Mouse (Mus musculus) layer of hippocampus, adult 8-10 months (tissue): ENCODE measurements at regions not wholly inside any gene's neighbourhood (a gene's known extent, or its start where the extent isn't known, plus 50 kb on each side); places are given as distances from the start of the nearest gene placed in this dataset.

ENCODE experiments used
- DNase-seq, 2 experiments: peaks; one replicate each; pipeline ENCODE4 v3.0.0; 2022; ENCODE audit warnings: low spot score in 2 of 2

DNA sequence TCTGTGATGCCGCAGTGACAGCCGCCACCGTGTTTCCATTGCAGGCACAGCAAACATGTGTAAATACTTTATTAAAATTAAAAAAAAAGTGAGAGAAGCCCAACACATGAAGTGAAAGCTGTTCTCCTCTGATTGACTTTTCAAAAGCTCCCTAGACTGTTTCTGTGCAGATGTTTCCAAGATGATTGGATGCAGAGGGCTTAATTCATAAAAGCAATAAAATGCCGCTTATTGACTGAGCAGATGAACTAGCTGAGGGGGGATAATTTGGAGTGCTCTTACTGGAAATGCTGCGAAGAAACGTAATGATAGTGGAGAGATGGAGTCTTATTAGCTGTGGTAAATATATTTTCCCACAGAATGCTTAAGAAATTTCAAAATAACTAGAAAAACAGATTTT, 170.4 kb downstream of the Rnf144a start:
- DNase-seq = no peak

DNA sequence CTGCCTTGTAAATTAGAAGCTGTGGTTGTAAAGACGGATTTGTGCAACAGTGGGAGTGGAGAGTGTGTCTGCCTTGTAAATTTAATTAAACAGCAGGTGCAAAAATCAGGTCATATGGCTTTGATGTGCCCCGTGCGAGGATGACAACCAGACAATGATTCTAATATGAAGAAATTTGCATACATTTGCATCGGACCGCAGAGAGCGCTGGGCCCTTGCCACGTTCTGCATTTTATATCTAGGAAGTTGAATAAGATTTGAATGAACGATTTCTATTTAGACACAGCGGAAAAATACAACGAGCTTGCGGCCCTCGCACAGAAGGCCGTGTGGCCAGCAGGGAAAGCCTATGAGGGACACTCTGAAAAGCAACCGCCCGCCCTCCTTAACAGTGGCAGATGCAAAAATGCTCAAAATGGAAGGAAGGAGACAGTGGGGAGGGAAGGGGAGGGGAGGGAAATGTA, 187.5 kb downstream of the Rnf144a start:
- DNase-seq = no peak

DNA sequence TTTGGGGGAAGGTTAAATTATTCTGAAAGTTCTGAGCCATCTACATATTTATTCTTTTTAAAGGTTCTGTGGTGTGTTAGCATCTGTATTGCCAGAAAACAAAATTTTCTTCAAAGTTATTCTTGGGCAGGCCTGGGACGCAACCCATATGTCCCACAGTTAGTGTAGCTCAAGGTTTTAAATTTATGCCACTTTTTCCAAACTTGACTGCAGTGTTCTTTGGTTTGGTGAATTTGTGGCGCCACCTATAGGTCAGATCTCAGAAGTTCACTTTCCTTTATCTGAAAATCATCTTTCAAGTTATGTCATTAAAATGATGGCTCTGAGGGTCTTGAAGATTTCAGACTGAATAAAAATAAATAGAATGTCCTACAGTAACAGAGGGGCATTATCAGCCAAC, 188.7 kb downstream of the Rnf144a start:
- peak in 1 of 2 experiments; percentile 29 for DNase-seq

DNA sequence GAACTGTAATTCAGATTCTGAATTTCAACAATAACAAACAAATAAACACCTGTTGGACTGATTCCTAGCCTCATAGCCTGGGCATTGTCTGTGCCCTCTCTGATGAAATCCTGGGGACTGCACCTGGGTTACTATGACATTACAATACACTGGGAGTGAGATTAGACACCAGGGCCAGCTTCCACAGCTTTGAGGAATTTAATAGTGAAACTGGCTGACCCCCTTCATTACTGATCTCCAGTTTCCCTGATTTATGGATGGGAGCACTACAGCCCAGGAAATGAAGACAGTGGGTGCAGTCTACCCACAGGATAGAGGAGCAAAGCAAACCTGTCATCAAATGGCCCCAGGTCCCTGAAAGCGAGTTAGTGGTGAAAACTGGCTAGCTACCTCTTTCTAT, 202.6 kb downstream of the Rnf144a start:
- DNase-seq = no peak

DNA sequence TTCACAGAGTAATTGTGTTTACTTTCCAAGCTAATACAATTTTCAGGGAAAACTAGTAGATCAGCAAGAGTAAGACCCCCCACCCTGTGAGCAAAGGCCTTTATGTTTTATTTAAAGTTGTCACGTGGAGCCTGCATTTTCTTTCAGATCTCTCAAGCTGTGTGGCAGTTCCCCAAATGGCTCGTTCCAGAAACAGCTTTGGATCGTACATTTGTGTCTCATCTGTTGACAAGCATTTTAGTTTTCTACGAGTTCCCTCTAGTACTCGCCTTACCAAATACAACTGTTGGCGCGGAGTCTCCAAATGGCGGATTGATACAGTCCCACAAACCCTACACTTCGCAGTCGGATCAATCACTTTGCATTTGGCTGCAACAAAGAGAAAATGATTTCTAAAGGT, 203.6 kb downstream of the Rnf144a start:
- DNase-seq = peak in 1 of 2 experiments; percentile 13

DNA sequence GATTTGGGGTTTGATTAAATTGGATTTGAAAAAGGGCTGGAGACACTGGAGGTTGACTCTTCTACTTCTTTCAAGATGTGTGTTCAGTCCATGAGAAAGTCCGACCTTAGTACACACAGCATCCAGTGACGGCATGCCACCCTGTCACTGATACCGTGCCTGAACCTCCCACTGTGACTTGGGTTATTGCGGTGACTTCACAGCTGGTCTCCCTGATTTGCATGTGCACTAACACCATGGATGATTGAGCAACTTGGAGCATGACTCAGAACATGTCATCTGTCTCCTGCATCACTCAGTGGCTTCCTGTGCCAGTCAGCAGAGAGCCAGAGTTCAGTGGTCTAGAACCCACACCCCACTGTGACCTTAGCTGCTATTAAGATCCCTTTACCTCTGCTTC, 208.3 kb downstream of the Rnf144a start:
- DNase-seq = no peak

DNA sequence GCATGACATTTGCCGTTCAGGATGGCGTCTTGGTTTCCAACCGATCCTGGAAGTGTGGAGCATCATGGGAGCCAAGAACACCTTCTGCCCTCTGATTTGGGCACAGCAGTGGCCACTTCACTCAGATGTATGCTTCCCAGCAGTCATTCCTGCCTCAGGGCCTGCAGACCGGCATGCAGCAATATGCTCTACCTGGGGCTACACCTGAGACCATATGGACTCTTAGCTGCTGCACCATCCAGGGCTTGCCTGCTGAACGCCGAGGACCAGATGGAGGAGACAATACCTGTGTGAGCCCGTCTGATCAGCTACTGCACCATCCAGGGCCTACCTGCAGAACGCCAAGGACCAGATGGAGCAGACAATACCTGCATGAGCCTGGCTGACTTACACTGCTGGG, 209.0 kb downstream of the Rnf144a start:
- no peak for DNase-seq

DNA sequence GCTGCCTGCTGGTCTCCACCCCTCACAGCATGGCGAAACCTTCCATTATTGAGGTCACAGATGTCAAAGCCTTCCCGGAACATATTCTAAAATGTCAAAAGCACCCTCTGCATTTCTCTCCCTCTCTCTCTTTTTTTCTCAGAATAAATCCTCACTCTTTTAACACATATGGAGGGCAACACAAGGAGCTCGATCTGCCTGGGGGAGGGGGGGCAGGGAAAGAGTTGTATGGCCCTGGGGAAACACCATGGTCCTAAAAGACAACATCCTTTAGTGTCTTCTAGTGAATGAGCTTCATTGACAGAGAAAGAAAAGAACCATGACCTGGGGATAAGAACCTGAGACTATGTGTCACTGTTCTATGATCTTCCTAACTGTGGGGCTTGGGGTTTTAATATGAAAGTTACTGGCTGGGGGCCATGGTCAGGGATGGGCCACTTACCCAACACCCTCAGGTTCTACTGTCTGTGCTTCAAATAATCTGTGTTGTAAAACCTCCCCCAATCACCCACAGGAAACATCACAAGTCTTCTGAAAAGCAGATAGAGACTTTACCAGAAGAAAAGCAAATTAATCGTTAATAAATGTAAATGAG, 223.0 kb downstream of the Rnf144a start:
- DNase-seq = no peak

DNA sequence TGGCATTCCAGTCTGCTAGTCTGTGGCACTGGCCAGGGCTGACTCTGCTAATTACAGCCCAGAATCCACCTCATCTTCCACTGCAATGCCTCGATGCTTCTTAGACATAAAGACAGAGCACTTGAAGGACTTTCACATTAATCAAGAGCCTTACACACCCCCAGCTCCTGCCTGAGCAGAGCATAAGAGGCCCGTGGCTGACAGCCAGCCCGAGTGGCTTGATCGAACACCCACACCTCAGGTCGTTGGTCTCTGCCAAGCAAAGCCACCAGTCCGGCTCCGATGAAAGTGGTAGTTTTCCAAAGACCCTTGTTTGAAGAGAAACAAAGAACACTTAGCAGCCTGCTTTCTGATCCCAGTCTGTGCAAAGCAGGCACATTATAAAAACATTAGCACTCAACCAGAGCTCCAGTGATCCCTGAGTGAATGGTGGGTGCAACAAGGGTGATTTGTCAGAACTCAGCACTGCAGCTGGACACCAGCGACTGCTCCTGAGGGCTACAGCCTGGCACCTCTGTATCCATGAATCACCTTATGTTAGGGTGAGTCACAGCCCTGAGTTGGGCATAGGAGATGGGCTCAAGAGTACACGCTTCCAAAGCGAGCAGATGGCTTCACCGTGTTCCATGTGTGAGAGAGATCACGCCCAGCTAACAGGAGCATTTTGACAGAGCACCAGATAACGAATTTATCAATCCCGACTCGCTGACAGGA, 223.6 kb downstream of the Rnf144a start:
- DNase-seq = peak; percentile 67 to 72

DNA sequence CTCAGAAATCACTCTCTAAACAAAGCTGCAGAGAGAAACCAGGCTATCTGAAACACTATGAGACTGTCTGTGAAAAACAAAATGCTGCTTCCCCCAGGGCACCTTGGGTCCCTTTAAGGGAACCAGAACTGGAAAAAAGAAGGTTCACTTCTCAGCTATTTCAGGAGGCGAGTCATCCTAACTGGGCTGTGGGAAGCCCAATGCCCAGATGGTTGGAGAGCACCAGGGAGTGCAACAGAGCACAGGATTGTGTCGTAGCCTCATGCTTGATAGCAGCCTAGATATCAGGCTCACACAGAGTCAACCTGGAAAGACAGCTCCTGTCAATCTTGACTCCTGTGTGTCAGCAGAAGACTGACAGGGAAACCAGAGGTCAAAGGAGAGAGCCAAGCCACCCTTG, 226.1 kb downstream of the Rnf144a start:
- no peak for DNase-seq

DNA sequence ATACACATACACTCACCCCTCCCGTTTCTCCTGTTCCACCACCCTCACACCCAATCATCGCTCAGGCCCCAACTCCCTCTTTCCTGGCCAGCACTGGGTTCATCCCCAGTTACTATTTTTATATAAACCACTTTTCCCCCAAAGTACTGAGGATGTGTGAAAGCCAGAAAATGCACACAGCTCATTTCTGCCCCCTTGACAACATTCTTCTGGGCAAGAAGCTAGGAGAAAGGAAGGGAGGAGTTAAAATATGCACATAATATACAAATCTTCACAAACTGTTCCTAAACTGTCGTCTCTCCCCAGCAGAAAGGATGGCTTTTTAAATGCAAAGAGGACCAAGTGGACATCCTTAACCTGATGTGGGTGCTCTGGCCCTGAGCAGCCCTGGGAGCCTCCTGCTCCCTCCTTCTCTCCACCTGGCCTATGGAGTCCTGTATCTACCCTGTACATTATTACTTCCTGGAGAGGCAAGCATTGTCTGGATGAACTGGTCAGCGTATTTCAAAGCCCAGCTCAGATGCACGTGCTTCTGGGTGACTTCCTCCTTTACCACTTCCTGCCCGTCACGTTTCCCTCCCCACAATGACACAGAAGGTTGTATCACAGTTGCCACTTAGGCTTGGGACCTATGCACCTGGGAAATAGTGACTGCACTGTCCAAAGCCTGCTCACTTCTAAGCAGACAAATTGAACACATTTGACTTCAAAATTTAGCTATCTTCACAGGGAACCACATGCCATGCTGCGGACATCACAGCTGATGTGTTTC, 227.8 kb downstream of the Rnf144a start:
- no peak for DNase-seq

DNA sequence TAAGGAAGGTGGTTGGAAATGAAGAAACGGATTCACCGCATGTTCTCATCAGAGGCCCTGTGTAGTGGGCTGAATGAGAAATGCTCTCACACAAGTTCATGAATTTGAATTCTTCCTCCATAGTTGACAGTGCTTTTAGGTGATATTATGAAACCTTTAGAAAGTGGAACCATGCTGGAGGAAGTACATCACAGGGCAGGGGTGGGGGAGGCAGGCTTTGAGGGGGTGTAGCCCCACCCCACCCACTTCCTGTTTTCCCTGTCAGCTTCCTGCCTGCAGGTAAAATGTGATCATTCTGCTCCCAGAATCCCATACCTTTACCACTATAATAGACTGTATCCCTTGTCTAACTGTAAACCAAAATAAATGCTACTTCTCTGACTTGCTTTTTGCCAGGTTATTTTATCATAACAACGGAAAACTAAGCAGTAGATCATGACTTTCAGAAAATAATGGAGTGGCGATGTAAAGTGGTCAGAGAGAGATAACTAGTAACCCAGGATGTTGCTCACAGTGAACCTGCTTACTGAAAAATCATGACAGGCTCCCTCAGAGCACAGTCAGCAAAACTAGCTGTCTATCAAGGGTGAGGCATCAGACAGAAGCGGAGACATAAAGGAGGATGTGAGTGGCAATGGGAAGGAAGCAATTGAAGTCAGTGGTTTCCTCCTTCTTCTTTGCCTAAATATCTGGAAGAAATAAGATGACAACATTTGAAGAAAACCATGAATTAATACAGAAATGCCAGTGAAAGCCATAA, 230.2 kb downstream of the Rnf144a start:
- no peak for DNase-seq

DNA sequence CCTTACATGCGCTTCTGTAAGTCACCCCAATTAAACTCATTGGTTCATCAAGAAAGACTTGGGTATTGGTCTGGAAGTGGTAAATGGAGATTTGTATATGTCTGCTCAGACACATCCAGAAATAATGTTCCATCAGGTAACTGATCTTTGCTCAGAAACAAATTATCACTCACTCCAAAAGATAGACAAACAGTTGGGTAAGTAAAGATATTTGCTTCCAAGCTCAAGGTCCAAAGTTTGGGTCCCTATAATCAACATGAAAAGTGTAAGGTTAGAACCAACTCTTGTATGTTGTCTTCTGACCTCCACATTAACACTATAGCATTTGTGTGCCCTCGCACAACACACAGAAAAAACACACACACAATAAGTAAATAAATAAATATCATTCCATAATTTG, 232.0 kb downstream of the Rnf144a start:
- DNase-seq = no peak

DNA sequence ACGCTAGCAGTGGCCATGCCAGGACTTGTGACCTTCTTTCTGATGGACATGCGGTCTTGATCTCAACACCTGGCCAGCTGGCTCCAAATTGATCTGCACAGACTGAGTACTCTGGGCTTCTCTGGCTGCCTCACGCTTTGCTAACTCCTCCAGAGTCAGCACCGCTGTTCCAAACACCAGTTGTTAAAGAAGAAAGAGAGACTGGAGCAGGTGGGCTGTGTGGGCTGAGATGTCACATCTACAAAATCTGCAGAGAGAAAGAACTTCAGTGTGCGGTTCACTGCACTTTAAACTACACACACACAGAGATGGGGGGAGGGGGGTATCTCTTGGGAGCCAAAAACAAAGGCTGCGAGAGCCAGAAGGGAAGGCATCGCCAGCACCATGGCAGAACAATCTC, 234.2 kb downstream of the Rnf144a start:
- peak in 1 of 2 experiments; percentile 10 for DNase-seq

DNA sequence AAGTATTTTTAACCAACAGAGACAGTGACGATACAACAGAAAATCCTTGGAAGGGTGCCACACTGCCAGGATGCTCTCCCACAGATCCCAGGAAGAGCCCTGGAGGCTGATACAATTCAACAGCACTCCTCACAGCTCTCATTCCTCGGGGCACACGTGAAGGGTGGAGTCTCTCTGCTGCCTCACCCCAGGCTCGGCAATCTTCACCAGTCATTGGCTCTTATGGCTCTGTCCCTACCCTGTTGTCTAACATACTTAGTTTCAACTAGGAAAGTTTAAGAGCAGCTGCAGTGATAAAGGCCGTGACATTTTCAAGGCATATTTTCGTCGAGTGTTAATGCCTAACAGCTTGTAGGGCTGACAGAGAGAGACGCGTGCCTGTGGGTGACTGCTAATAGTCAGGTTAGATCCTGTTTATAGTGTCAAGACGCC, 238.8 kb downstream of the Rnf144a start:
- DNase-seq = peak; percentile 33 to 38

DNA sequence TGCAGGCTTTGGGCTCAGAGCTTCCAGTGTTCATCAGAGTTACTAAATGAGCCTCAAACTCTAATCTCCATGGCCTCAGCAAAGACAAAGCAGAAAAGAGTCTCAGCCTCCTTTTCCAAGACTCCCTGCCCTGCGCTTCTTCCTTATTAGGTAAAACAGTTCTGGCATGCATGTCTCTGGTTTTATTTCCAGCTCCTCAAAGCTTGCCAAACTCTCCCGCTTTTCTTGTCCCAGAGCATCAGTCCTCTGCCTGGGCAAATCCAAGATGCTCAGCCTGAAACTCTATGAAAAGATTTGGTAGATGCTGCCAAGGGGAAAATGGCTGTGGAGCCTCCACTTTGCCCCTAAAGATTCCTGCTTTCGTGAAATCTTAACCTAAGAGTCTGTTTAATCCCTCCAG, 251.6 kb downstream of the Rnf144a start:
- no peak for DNase-seq

DNA sequence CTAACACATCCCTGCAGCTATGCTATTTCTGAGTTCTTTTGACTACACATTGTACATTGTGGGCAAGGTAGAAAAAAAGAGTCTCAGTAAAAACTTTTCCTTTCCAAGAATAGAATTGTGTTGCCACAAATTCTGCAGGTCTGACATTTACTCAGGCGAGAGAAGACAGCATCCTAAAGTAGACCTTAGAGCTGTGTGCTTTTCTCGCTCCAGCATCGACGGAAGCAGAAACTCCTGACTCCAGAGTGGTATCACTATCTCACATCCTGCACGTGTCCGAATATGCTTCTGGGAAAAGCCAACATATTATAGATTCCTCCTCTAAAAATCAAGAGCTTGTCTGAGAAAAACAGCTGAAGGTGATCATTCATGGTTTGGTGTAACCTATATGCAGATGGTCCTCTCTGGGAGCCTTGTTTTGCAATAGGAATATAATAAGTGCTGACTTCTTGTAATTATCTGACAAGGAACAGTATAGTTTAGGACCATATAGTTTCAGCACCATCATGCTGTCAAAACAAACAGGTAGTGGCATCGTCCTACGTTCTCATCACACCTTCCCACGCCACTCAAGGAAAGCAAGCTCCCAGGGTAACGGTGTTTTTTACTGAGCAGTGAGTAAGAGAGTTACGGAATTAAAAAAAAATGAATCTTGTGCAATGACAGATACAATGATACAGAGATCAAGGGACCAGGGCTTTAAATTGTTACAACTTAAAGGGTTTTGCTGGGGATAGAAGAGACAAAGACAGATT, 254.0 kb downstream of the Rnf144a start:
- DNase-seq = no peak

DNA sequence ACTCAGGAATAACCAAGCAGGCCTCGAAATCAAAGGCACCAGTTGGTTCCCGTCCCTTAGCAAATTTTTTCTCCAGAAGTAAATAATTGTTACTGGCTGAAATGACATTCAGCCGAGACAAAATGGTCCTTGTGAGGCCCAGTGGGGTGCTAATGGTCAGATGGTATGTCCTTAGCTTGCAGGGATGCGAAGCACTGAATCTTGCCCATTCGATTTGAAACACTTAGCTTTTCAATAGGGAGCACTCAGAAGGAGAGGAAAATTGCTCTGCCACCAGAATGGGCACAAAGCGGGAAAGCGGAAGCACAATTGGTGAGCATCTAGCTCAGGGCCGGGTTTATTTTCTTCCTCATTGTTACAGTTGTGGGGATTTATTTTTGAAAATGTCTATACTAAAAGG, 262.1 kb downstream of the Rnf144a start:
- no peak for DNase-seq

DNA sequence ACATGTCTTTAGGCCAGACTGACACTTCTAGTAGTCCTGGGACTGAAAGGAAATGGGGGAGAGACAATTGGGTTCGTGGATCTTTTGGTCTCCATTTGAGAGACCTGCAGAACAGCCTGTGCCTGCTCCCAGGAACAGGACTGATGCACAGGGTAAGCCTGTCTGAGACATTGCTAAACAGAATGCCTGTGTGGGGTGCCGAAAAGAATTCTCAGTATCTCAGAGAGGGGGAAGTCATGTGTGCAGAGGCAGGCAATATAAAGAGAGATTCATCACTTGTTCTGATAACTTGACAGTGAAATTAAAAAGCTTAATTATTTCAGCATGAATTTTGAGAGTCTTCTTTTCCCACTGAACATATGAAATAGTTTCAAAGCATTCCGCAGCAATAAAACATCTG, 268.7 kb downstream of the Rnf144a start:
- no peak for DNase-seq

DNA sequence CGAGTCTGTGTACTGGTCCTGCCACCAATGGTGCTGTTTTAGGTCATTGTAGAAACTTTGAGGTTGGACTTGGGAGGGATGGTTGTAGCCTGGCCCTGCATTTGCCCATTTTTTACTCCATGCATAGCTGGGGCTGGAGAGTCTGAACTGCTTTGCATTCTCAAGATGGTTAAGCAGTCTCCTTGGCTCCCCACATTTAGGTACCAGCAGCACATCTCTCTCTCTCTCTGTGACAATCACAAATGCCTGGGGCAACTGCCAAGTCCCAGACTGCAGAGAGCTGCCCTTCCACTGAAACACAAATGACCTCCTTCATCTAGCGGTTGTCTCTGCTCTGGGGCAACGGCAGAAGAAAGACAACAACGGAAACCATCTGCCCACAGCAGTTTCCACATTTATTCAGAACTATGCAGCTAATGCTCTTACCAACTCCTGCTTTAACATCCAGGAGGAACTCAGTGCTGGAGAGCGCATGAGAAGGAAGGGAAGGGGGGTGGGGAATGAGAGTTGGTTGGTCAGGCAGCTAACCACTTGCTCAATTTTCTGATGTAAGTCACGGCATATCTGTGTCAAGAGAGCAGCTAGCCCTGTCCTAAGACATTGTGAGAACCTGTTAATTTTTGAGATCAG, 269.9 kb downstream of the Rnf144a start:
- no peak for DNase-seq

DNA sequence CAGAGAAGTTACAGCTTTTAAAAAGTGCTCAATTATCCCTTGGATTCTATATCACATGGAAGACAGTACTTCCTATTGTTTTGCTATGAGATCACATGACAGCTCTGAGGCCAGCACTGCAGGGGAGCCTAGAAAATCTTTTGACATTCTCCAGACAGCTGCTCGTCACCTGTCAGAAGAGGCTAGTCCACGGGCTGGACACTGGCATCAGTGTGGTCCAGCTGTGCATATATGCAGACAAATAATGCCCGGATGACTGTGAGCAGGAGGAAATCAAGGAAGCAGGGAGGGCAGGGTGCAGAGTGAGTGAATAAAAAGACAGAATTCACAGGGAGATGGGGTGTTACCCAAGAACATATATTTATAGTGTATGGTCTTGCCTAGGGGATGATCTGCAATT, 270.4 kb downstream of the Rnf144a start:
- no peak for DNase-seq
